In the genomic region with DNA sequence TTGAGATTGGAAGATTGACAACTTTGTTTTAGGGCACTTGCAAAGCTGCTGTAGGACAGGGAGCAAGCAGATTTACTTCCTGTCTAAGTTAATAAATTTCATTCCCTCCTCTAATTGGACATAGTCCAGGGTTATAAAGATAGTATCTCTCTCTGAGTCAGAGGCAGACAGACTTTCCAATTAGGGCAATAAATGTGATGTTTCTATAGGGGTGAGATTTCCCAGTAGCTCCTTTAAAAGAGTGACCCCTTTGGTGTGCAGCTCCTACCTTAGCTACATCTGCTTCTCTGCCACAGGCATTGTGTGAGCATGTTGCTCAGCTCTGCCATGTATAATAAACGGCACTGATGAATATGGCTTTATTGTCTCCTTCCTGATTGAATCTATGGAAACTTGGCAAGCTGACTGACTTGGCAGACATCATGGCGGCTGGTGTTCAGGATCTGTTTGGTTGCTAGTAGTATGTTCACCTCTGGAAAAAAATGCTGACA, we compare ENCODE assay signal across 14 mouse cellular contexts.
A peak's percentile ranks its signal among the peaks of the same experiment; 100 is the strongest.
DNase-seq lines count a peak whose midpoint lies in the region; ATAC-seq and TF ChIP-seq lines count a peak whose summit lies in the region.
"Had no signal": no experiment of that assay in that cellular context is flagged by ENCODE, and none has a peak within 500 bp of the region (broad histone marks: within the 10 kb centered on the region; RNA-seq: fewer than 3 reads in every experiment).

No protein-coding gene starts in this region.

- no peak overlapping the region for H3K27ac ChIP-seq in forebrain, embryonic 14.5 days (ENCODE audit: low read depth, low read length)
- H3K27ac ChIP-seq in forebrain, postnatal 0 days (ENCODE audit: low read depth, low read length), result no peak overlapping the region
- peak overlapping the region; percentile 20; the same call in 1 of the 2 replicates for H3K27ac ChIP-seq in lung, embryonic 16.5 days (ENCODE audit: low read length)
- H3K27ac ChIP-seq: forebrain, embryonic 10.5 days; heart, embryonic 15.5 days; liver, embryonic 13.5 days had no signal

- no peaks in the 10 kb centered on the region for H3K9me3 ChIP-seq in forebrain, embryonic 14.5 days (replicated peaks; ENCODE audit: control insufficient read depth, low read length)
- H3K9me3 ChIP-seq in forebrain, postnatal 0 days (ENCODE audit: low read length), result no peaks in the 10 kb centered on the region
- H3K9me3 ChIP-seq in lung, embryonic 16.5 days (ENCODE audit: control insufficient read depth, low read length), result no peaks in the 10 kb centered on the region
- H3K9me3 ChIP-seq: forebrain, embryonic 10.5 days; heart, embryonic 15.5 days; liver, embryonic 13.5 days had no signal

- no peaks in the 10 kb centered on the region for H3K36me3 ChIP-seq in forebrain, embryonic 14.5 days (ENCODE audit: control insufficient read depth, insufficient read depth, low read length)
- no peaks in the 10 kb centered on the region for H3K36me3 ChIP-seq in forebrain, postnatal 0 days (ENCODE audit: insufficient read depth)
- H3K36me3 ChIP-seq in lung, embryonic 16.5 days (ENCODE audit: control insufficient read depth, insufficient read depth, low read length), result no peaks in the 10 kb centered on the region
- H3K36me3 ChIP-seq: forebrain, embryonic 10.5 days; heart, embryonic 15.5 days; liver, embryonic 13.5 days had no signal

- no peak overlapping the region for H3K4me3 ChIP-seq in forebrain, embryonic 14.5 days (ENCODE audit: low read depth, low read length)
- H3K4me3 ChIP-seq in forebrain, postnatal 0 days (ENCODE audit: low read depth, low read length), result no peak overlapping the region
- H3K4me3 ChIP-seq in lung, embryonic 16.5 days (ENCODE audit: low read length), result no peak overlapping the region
- H3K4me3 ChIP-seq: forebrain, embryonic 10.5 days; heart, embryonic 15.5 days; liver, embryonic 13.5 days had no signal

- no peaks in the 10 kb centered on the region for H3K4me1 ChIP-seq in forebrain, embryonic 14.5 days (ENCODE audit: control insufficient read depth, insufficient read depth, low read length)
- H3K4me1 ChIP-seq in forebrain, postnatal 0 days (ENCODE audit: insufficient read depth), result no peaks in the 10 kb centered on the region
- 0 out of 2 replicates have a peak, but pooled peaks cover 5% of the 10 kb centered on the region for H3K4me1 ChIP-seq in lung, embryonic 16.5 days (replicated peaks; ENCODE audit: control insufficient read depth, insufficient read depth, low read length)
- H3K4me1 ChIP-seq: forebrain, embryonic 10.5 days; heart, embryonic 15.5 days; liver, embryonic 13.5 days had no signal

- WGBS in forebrain, embryonic 14.5 days, result 49% methylated on average over 2 of the region's 2 CpGs
- WGBS in forebrain, postnatal 0 days, result 40% methylated on average over 2 of the region's 2 CpGs
- 39% methylated on average over 2 of the region's 2 CpGs for WGBS in lung, embryonic 16.5 days
- WGBS in large intestine, adult 2 months, result 11% methylated on average over 2 of the region's 2 CpGs

- H3K9ac ChIP-seq in forebrain, embryonic 14.5 days (ENCODE audit: low read length), result no peak overlapping the region
- H3K9ac ChIP-seq in forebrain, postnatal 0 days, result no peak overlapping the region
- no peak overlapping the region for H3K9ac ChIP-seq in lung, embryonic 16.5 days (ENCODE audit: low read length)
- H3K9ac ChIP-seq: heart, embryonic 15.5 days; liver, embryonic 13.5 days had no signal

- TF ChIP-seq CTCF in forebrain, postnatal 0 days (IDR thresholded peaks at IDR 0.05; ENCODE audit: low read depth), result no peak

- no peak overlapping the region for H3K4me2 ChIP-seq in forebrain, embryonic 14.5 days (ENCODE audit: low read length)
- no peak overlapping the region for H3K4me2 ChIP-seq in forebrain, postnatal 0 days (ENCODE audit: low read depth)
- H3K4me2 ChIP-seq in lung, embryonic 16.5 days (ENCODE audit: low read depth, low read length), result no peak overlapping the region
- H3K4me2 ChIP-seq: heart, embryonic 15.5 days; liver, embryonic 13.5 days had no signal

- H3K27me3 ChIP-seq in forebrain, embryonic 14.5 days (replicated peaks; ENCODE audit: control insufficient read depth, insufficient read depth, low read length), result no peaks in the 10 kb centered on the region
- H3K27me3 ChIP-seq in forebrain, postnatal 0 days (ENCODE audit: insufficient read depth, low read length), result no peaks in the 10 kb centered on the region
- no peaks in the 10 kb centered on the region for H3K27me3 ChIP-seq in lung, embryonic 16.5 days (ENCODE audit: control insufficient read depth, insufficient read depth, low read depth, low read length)
- H3K27me3 ChIP-seq: heart, embryonic 15.5 days; liver, embryonic 13.5 days had no signal

- ATAC-seq in forebrain, embryonic 14.5 days, result no peak; the same call in 1 of the 2 replicates
- ATAC-seq in forebrain, postnatal 0 days, result no peak
- 0 out of 2 replicates have a peak, but pooled peaks have one; percentile 34 for ATAC-seq in lung, embryonic 16.5 days (ENCODE audit: low read depth)

- peak; percentile 41 for DNase-seq in forebrain, embryonic 14.5 days (ENCODE audit: low spot score)
- DNase-seq in forebrain, postnatal 0 days, result no peak
- no peak for DNase-seq in lung, postnatal 10 days
- DNase-seq in adipocyte (ENCODE audit: low spot score), result peak; percentile 83
- DNase-seq in large intestine, adult 2 months (ENCODE audit: low read depth, low spot score), result peak; percentile 72
- DNase-seq in gastrocnemius, postnatal 36 days, result no peak
- no peak for DNase-seq in left cerebral cortex, adult 11 months (ENCODE audit: low spot score)
- DNase-seq: adrenal gland, postnatal 14 days; cerebellum, adult 18-20 months; kidney, postnatal 10 days; liver, embryonic 13.5 days had no signal

- intact Hi-C loops in gastrocnemius, postnatal 36 days (cut with DNase I), result no loop called here

Comparison
In these comparisons a context has a peak if more than half of its experiments do, and no peak if none do; other contexts are left out.
1. DNase-seq: peak in forebrain, embryonic 14.5 days (single experiment), adipocyte (single experiment) and large intestine, adult 2 months (single experiment); none in forebrain, postnatal 0 days (single experiment), lung, postnatal 10 days (single experiment), gastrocnemius, postnatal 36 days (0 of 2) and left cerebral cortex, adult 11 months (single experiment).